Mouse (Mus musculus) midbrain, embryonic 11.5 days (tissue): ENCODE measurements around the gene Bcorl1. TPM values are rescaled to one million over a fixed set of nuclear protein-coding genes. Genes with fewer than 3 reads are reported as not detected.
A peak's percentile ranks its signal among the peaks of the same experiment; 100 is the strongest.

Experiments used
- ATAC-seq: fragments of 200-750 bp; cut with Nextera tagmentation; 2 replicates; pipeline ENCODE4 v1.8.0; 2017; ENCODE audit warnings: moderate TSS enrichment, moderate library complexity; ENCODE audit not compliant: low FRiP score
- DNase-seq: peaks from one replicate; pipeline ENCODE4 v3.0.0; 2015; ENCODE audit warnings: low spot score; ENCODE audit errors: missing footprints
- H3K27ac ChIP-seq: fragments of 300-500 bp; sonication (generic); 2 replicates; pipeline ENCODE4 v1.5.1; 2014; ENCODE audit warnings: low read depth, low read length
- H3K27me3 ChIP-seq: fragments of 300-500 bp; sonication (generic); 2 replicates; pipeline ENCODE4 v1.6.1; 2014; ENCODE audit warnings: mild to moderate bottlenecking, low read length, moderate library complexity, mixed read lengths; ENCODE audit not compliant: control insufficient read depth, insufficient read depth
- H3K36me3 ChIP-seq: fragments of 300-500 bp; sonication (generic); 2 replicates; pipeline ENCODE4 v1.6.1; 2014; ENCODE audit warnings: mild to moderate bottlenecking, low read length, moderate library complexity, mixed read lengths; ENCODE audit not compliant: control insufficient read depth, insufficient read depth
- H3K4me1 ChIP-seq: fragments of 300-500 bp; sonication (generic); 2 replicates; pipeline ENCODE4 v1.6.1; 2014; ENCODE audit warnings: low read length; ENCODE audit not compliant: control insufficient read depth, insufficient read depth
- H3K4me2 ChIP-seq: fragments of 300-500 bp; sonication (generic); 2 replicates; pipeline ENCODE4 v1.6.1; 2014; ENCODE audit warnings: mild to moderate bottlenecking, moderate library complexity
- H3K4me3 ChIP-seq: fragments of 300-500 bp; sonication (generic); 2 replicates; pipeline ENCODE4 v1.5.1; 2014; ENCODE audit warnings: low read depth, low read length
- H3K9ac ChIP-seq: fragments of 300-500 bp; sonication (generic); 2 replicates; pipeline ENCODE4 v1.6.1; 2014; ENCODE audit warnings: low read length
- H3K9me3 ChIP-seq: fragments of 300-500 bp; sonication (generic); 2 replicates; pipeline ENCODE4 v1.6.1; 2016; ENCODE audit warnings: low read length; ENCODE audit not compliant: control insufficient read depth
- WGBS: fragments of 180-500 bp; shearing (Covaris S2); extraction: QIAGEN DNeasy Blood & Tissue Kit; methylation state at CpG from one replicate; pipeline ENCODE4 v1.1.7; 2014; 5-methylcytosine and 5-hydroxymethylcytosine counted together
- polyA plus RNA-seq: library from polyadenylated mRNA; unstranded; fragments of >200 nt; fragmentation: Nextera tagmentation; extraction: Ambion mirVana; gene quantifications from 2 replicates; pipeline ENCODE4 v1.2.1, GENCODE M21; 2014

The Bcorl1 gene
- polyA plus RNA-seq, 1 experiment from 2014 or later, result 4.7 TPM

- no peaks in the 10 kb centered on the region for H3K36me3 ChIP-seq
- H3K4me2 ChIP-seq, result peak overlapping the region; percentile 71
- no peak overlapping the region for H3K27ac ChIP-seq
- H3K4me3 ChIP-seq, result peak overlapping the region; percentile 58
- DNase-seq (peak; percentile 87), ATAC-seq (peak; percentile 12; the same call in 1 of the 2 replicates)
- H3K4me1 ChIP-seq, result peaks cover 2% of the 10 kb centered on the region; the same call in 1 of the 2 replicates
- H3K9me3 ChIP-seq, result no peaks in the 10 kb centered on the region
- 25% methylated on average over 28 of the region's 73 CpGs for WGBS
- H3K27me3 ChIP-seq, result no peaks in the 10 kb centered on the region; the same call in none of the 2 replicates
- H3K9ac ChIP-seq, result peak overlapping the region; percentile 54
Observed at GRCm38 (mm10) chrX:48341621-48342161, 533 bp downstream of the Bcorl1 start.

GRCm38 (mm10) chrX:48342731-48343130, 1.6 kb downstream of the Bcorl1 start:
- H3K9ac ChIP-seq, result no peak overlapping the region
- ATAC-seq (no peak), DNase-seq (no peak)
- H3K4me1 ChIP-seq, result peaks cover 2% of the 10 kb centered on the region; the same call in 1 of the 2 replicates
- no peak overlapping the region for H3K27ac ChIP-seq
- no peaks in the 10 kb centered on the region for H3K9me3 ChIP-seq
- WGBS, result 6% methylated on average over 15 of the region's 16 CpGs
- H3K4me3 ChIP-seq, result peak overlapping the region; percentile 58
- no peaks in the 10 kb centered on the region for H3K36me3 ChIP-seq
- no peaks in the 10 kb centered on the region; the same call in none of the 2 replicates for H3K27me3 ChIP-seq
- H3K4me2 ChIP-seq, result peak overlapping the region; percentile 71

- WGBS, result 18% methylated on average over 26 of the region's 36 CpGs
- no peaks in the 10 kb centered on the region for H3K36me3 ChIP-seq
- H3K27me3 ChIP-seq, result no peaks in the 10 kb centered on the region; the same call in none of the 2 replicates
- H3K9ac ChIP-seq, result peak overlapping the region; percentile 68
- DNase-seq, result peak; percentile 96
- peak; percentile 91 for ATAC-seq
- peak overlapping the region; percentile 58 for H3K4me3 ChIP-seq
- H3K4me1 ChIP-seq, result peaks cover 2% of the 10 kb centered on the region; the same call in 1 of the 2 replicates
- H3K9me3 ChIP-seq, result no peaks in the 10 kb centered on the region
- peak overlapping the region; percentile 71 for H3K4me2 ChIP-seq
- no peak overlapping the region for H3K27ac ChIP-seq
Observed at GRCm38 (mm10) chrX:48343461-48343952, 2.3 kb downstream of the Bcorl1 start.

- no peak overlapping the region for H3K27ac ChIP-seq
- peak overlapping the region; percentile 71 for H3K4me2 ChIP-seq
- peaks cover 2% of the 10 kb centered on the region; the same call in 1 of the 2 replicates for H3K4me1 ChIP-seq
- H3K9me3 ChIP-seq, result no peaks in the 10 kb centered on the region
- H3K27me3 ChIP-seq, result no peaks in the 10 kb centered on the region; the same call in none of the 2 replicates
- H3K4me3 ChIP-seq, result peak overlapping the region; percentile 58
- DNase-seq, result peak; percentile 93
- H3K9ac ChIP-seq, result peak overlapping the region; percentile 68
- 8% methylated on average over 24 of the region's 30 CpGs for WGBS
- peak; percentile 15; the same call in 1 of the 2 replicates for ATAC-seq
- H3K36me3 ChIP-seq, result no peaks in the 10 kb centered on the region
Observed at GRCm38 (mm10) chrX:48343966-48344642, 2.9 kb downstream of the Bcorl1 start.

GRCm38 (mm10) chrX:48344643-48345384, 3.7 kb downstream of the Bcorl1 start:
- Histone ChIP-seq H3K27me3 (no peaks in the 10 kb centered on the region; the same call in none of the 2 replicates), H3K9ac (peak overlapping the region; percentile 68), H3K27ac (no peak overlapping the region; the same call in 1 of the 2 replicates), H3K4me1 (peaks cover 2% of the 10 kb centered on the region; the same call in 1 of the 2 replicates), H3K9me3 (no peaks in the 10 kb centered on the region), H3K4me3 (peak overlapping the region; percentile 58), H3K4me2 (peak overlapping the region; percentile 71), H3K36me3 (no peaks in the 10 kb centered on the region)
- WGBS, result 24% methylated on average over 25 of the region's 61 CpGs
- peak; percentile 89 for DNase-seq
- 0 out of 2 replicates have a peak, but pooled peaks have one; percentile 3 for ATAC-seq

GRCm38 (mm10) chrX:48345385-48345932, 4.3 kb downstream of the Bcorl1 start:
- no peaks in the 10 kb centered on the region; the same call in none of the 2 replicates for H3K27me3 ChIP-seq
- H3K9ac ChIP-seq, result peak overlapping the region; percentile 68
- peak overlapping the region; percentile 58 for H3K4me3 ChIP-seq
- ATAC-seq (no peak), DNase-seq (peak; percentile 88)
- H3K4me2 ChIP-seq, result peak overlapping the region; percentile 71
- peaks cover 2% of the 10 kb centered on the region; the same call in 1 of the 2 replicates for H3K4me1 ChIP-seq
- WGBS, result 14% methylated on average over 23 of the region's 45 CpGs
- no peak overlapping the region for H3K27ac ChIP-seq
- no peaks in the 10 kb centered on the region for H3K36me3 ChIP-seq
- H3K9me3 ChIP-seq, result no peaks in the 10 kb centered on the region

GRCm38 (mm10) chrX:48355346-48355745, 14.2 kb downstream of the Bcorl1 start:
- DNase-seq, result no peak
- no peak overlapping the region for H3K4me2 ChIP-seq
- no peaks in the 10 kb centered on the region for H3K9me3 ChIP-seq
- H3K9ac ChIP-seq, result no peak overlapping the region
- H3K27ac ChIP-seq, result no peak overlapping the region
- H3K4me3 ChIP-seq, result no peak overlapping the region
- H3K4me1 ChIP-seq, result no peaks in the 10 kb centered on the region
- ATAC-seq, result no peak
- H3K36me3 ChIP-seq, result no peaks in the 10 kb centered on the region
- 91% methylated on average over 6 of the region's 6 CpGs for WGBS
- H3K27me3 ChIP-seq, result no peaks in the 10 kb centered on the region

GRCm38 (mm10) chrX:48365836-48366577, 24.8 kb downstream of the Bcorl1 start:
- Histone ChIP-seq H3K27me3 (no peaks in the 10 kb centered on the region), H3K4me1 (no peaks in the 10 kb centered on the region), H3K9ac (no peak overlapping the region), H3K9me3 (no peaks in the 10 kb centered on the region), H3K4me2 (no peak overlapping the region), H3K36me3 (no peaks in the 10 kb centered on the region), H3K27ac (no peak overlapping the region), H3K4me3 (no peak overlapping the region)
- no peak for ATAC-seq
- 42% methylated on average over 15 of the region's 15 CpGs for WGBS
- DNase-seq, result no peak
